Mouse (Mus musculus) stomach, embryonic 14.5 days (tissue): ENCODE data around the gene Pard3b. TPM values are rescaled to one million over a fixed set of nuclear protein-coding genes. Genes with fewer than 3 reads are reported as not detected.

ENCODE experiments used
- ATAC-seq: fragments of 200-750 bp; cut with Nextera tagmentation; 2 replicates; pipeline ENCODE4 v1.8.0; 2017; ENCODE audit warnings: low read depth, moderate TSS enrichment; ENCODE audit not compliant: insufficient number of reproducible peaks, insufficient read depth, low FRiP score
- H3K27ac ChIP-seq: fragments of 300-500 bp; sonication (generic); 2 replicates; pipeline ENCODE4 v1.5.1; 2014; ENCODE audit warnings: mild to moderate bottlenecking, low read length, moderate library complexity, mixed read lengths
- H3K27me3 ChIP-seq: fragments of 300-500 bp; sonication (generic); 2 replicates; pipeline ENCODE4 v1.6.1; 2014; ENCODE audit warnings: low read length, control low read depth, mixed read lengths; ENCODE audit not compliant: control insufficient read depth, insufficient read depth
- H3K36me3 ChIP-seq: fragments of 300-500 bp; sonication (generic); 2 replicates; pipeline ENCODE4 v1.6.1; 2014; ENCODE audit warnings: mild to moderate bottlenecking, control low read depth, low read length, moderate library complexity, mixed read lengths; ENCODE audit not compliant: control insufficient read depth, insufficient read depth
- H3K4me1 ChIP-seq: fragments of 300-500 bp; sonication (generic); 2 replicates; pipeline ENCODE4 v1.6.1; 2014; ENCODE audit warnings: low read length, control low read depth, mixed read lengths; ENCODE audit not compliant: control insufficient read depth, insufficient read depth
- H3K4me2 ChIP-seq: fragments of 300-500 bp; sonication (generic); replicated peaks from 2 replicates; pipeline ENCODE4 v1.6.1; 2014; ENCODE audit warnings: low read depth, low read length, control low read depth
- H3K4me3 ChIP-seq: fragments of 300-500 bp; sonication (generic); 2 replicates; pipeline ENCODE4 v1.5.1; 2014; ENCODE audit warnings: low read depth, low read length, control low read depth
- H3K9ac ChIP-seq: fragments of 300-500 bp; sonication (generic); replicated peaks from 2 replicates; pipeline ENCODE4 v1.6.1; 2014; ENCODE audit warnings: low read depth, mild to moderate bottlenecking, control low read depth, low read length, moderate library complexity, mixed read lengths
- H3K9me3 ChIP-seq: fragments of 300-500 bp; sonication (generic); 2 replicates; pipeline ENCODE4 v1.6.1; 2016; ENCODE audit warnings: low read depth, low read length, control low read depth; ENCODE audit not compliant: control insufficient read depth
- WGBS: fragments of 180-500 bp; shearing (Covaris S2); extraction: QIAGEN DNeasy Blood & Tissue Kit; methylation state at CpG from one replicate; pipeline ENCODE4 v1.1.7; 2014; 5-methylcytosine and 5-hydroxymethylcytosine counted together
- polyA plus RNA-seq: library from polyadenylated mRNA; unstranded; fragments of >200 nt; fragmentation: Nextera tagmentation; extraction: Ambion mirVana; gene quantifications from 2 replicates; pipeline ENCODE4 v1.2.1, GENCODE M21; 2014

The Pard3b gene
- polyA plus RNA-seq, 1 experiment from 2014 or later, result 36.3 TPM

GRCm38 (mm10) chr1:62436304-62436703, 797.7 kb downstream of the Pard3b start:
- H3K27ac ChIP-seq, result no peak overlapping the region
- no peaks in the 10 kb centered on the region for H3K36me3 ChIP-seq
- H3K9ac ChIP-seq, result no peak overlapping the region
- 48% methylated on average over 3 of the region's 3 CpGs for WGBS
- H3K4me3 ChIP-seq, result no peak overlapping the region
- no peaks in the 10 kb centered on the region for H3K4me1 ChIP-seq
- no peak for ATAC-seq
- no peaks in the 10 kb centered on the region for H3K27me3 ChIP-seq
- no peaks in the 10 kb centered on the region for H3K9me3 ChIP-seq
- H3K4me2 ChIP-seq, result no peak overlapping the region

GRCm38 (mm10) chr1:62437493-62437892, 798.9 kb downstream of the Pard3b start:
- no peak for ATAC-seq
- 52% methylated on average over 3 of the region's 3 CpGs for WGBS
- no peak overlapping the region for H3K4me2 ChIP-seq
- no peaks in the 10 kb centered on the region for H3K27me3 ChIP-seq
- H3K4me3 ChIP-seq, result no peak overlapping the region
- H3K27ac ChIP-seq, result no peak overlapping the region
- no peak overlapping the region for H3K9ac ChIP-seq
- H3K36me3 ChIP-seq, result no peaks in the 10 kb centered on the region
- H3K9me3 ChIP-seq, result no peaks in the 10 kb centered on the region
- H3K4me1 ChIP-seq, result no peaks in the 10 kb centered on the region

GRCm38 (mm10) chr1:62444406-62444805, 805.8 kb downstream of the Pard3b start:
- no peak overlapping the region for H3K4me2 ChIP-seq
- WGBS, result 71% methylated on average over 3 of the region's 3 CpGs

GRCm38 (mm10) chr1:62446818-62447217, 808.2 kb downstream of the Pard3b start:
- no peaks in the 10 kb centered on the region for H3K27me3 ChIP-seq
- 49% methylated on average over 1 of the region's 1 CpGs for WGBS

More at GRCm38 (mm10) chr1:62444406-62444805, 805.8 kb downstream of the Pard3b start:
- Histone ChIP-seq H3K4me3 (no peak overlapping the region), H3K27me3 (no peaks in the 10 kb centered on the region), H3K4me1 (no peaks in the 10 kb centered on the region), H3K27ac (no peak overlapping the region), H3K9me3 (no peaks in the 10 kb centered on the region), H3K9ac (no peak overlapping the region), H3K36me3 (no peaks in the 10 kb centered on the region)
- no peak for ATAC-seq

GRCm38 (mm10) chr1:62449193-62449875, 810.7 kb downstream of the Pard3b start:
- Histone ChIP-seq H3K9me3 (no peaks in the 10 kb centered on the region), H3K36me3 (no peaks in the 10 kb centered on the region), H3K27me3 (no peaks in the 10 kb centered on the region), H3K27ac (no peak overlapping the region; the same call in 1 of the 2 replicates), H3K4me1 (no peaks in the 10 kb centered on the region), H3K9ac (no peak overlapping the region), H3K4me2 (no peak overlapping the region), H3K4me3 (no peak overlapping the region)
- no peak for ATAC-seq
- WGBS, result 77% methylated on average over 7 of the region's 7 CpGs

More at GRCm38 (mm10) chr1:62446818-62447217, 808.2 kb downstream of the Pard3b start:
- Histone ChIP-seq H3K4me3 (no peak overlapping the region), H3K27ac (no peak overlapping the region), H3K9ac (no peak overlapping the region), H3K9me3 (no peaks in the 10 kb centered on the region), H3K36me3 (no peaks in the 10 kb centered on the region), H3K4me2 (no peak overlapping the region), H3K4me1 (no peaks in the 10 kb centered on the region)
- no peak for ATAC-seq

- H3K27me3 ChIP-seq, result no peaks in the 10 kb centered on the region
- no peaks in the 10 kb centered on the region for H3K36me3 ChIP-seq
- 38% methylated on average over 8 of the region's 8 CpGs for WGBS
- H3K27ac ChIP-seq, result no peak overlapping the region; the same call in 1 of the 2 replicates
- ATAC-seq, result peak; percentile 46; the same call in 1 of the 2 replicates
- H3K4me2 ChIP-seq, result no peak overlapping the region
- no peak overlapping the region for H3K4me3 ChIP-seq
- H3K4me1 ChIP-seq, result peaks cover 12% of the 10 kb centered on the region; the same call in 1 of the 2 replicates
- no peak overlapping the region for H3K9ac ChIP-seq
- no peaks in the 10 kb centered on the region for H3K9me3 ChIP-seq
Observed at GRCm38 (mm10) chr1:62465536-62465935, 826.9 kb downstream of the Pard3b start.

GRCm38 (mm10) chr1:62466544-62466943, 827.9 kb downstream of the Pard3b start:
- Histone ChIP-seq H3K9ac (no peak overlapping the region), H3K27me3 (no peaks in the 10 kb centered on the region), H3K36me3 (no peaks in the 10 kb centered on the region), H3K4me3 (no peak overlapping the region), H3K4me2 (no peak overlapping the region), H3K27ac (no peak overlapping the region), H3K9me3 (no peaks in the 10 kb centered on the region), H3K4me1 (peaks cover 12% of the 10 kb centered on the region; the same call in 1 of the 2 replicates)
- WGBS, result 88% methylated on average over 1 of the region's 1 CpGs
- ATAC-seq, result no peak

GRCm38 (mm10) chr1:62483059-62483458, 844.4 kb downstream of the Pard3b start:
- ATAC-seq, result no peak

GRCm38 (mm10) chr1:62488871-62489270, 850.2 kb downstream of the Pard3b start:
- no peaks in the 10 kb centered on the region for H3K4me1 ChIP-seq
- WGBS, result 53% methylated on average over 6 of the region's 6 CpGs

More at GRCm38 (mm10) chr1:62483059-62483458, 844.4 kb downstream of the Pard3b start:
- Histone ChIP-seq H3K36me3 (no peaks in the 10 kb centered on the region), H3K27ac (no peak overlapping the region), H3K27me3 (no peaks in the 10 kb centered on the region), H3K4me3 (no peak overlapping the region), H3K9ac (no peak overlapping the region), H3K4me1 (no peaks in the 10 kb centered on the region), H3K9me3 (no peaks in the 10 kb centered on the region), H3K4me2 (no peak overlapping the region)
- WGBS, result 92% methylated on average over 2 of the region's 2 CpGs

More at GRCm38 (mm10) chr1:62488871-62489270, 850.2 kb downstream of the Pard3b start:
- H3K36me3 ChIP-seq, result no peaks in the 10 kb centered on the region
- H3K4me2 ChIP-seq, result no peak overlapping the region
- no peaks in the 10 kb centered on the region for H3K27me3 ChIP-seq
- no peak for ATAC-seq
- no peak overlapping the region for H3K27ac ChIP-seq
- no peak overlapping the region for H3K4me3 ChIP-seq
- peaks cover 3% of the 10 kb centered on the region; the same call in 1 of the 2 replicates for H3K9me3 ChIP-seq
- H3K9ac ChIP-seq, result no peak overlapping the region
